Mouse (Mus musculus): Measurements from ENCODE around the gene Fbxl17. TPM values are rescaled to one million over a fixed set of nuclear protein-coding genes. Genes with fewer than 3 reads are reported as not detected.
A peak's percentile ranks its signal among the peaks of the same experiment; 100 is the strongest.

Fbxl17 gene
- total and polyA plus RNA-seq, 3 experiments: 5.0 to 9.7 TPM; not detected in 1

- Histone ChIP-seq H3K9ac (ENCODE audit: control insufficient read depth, low read depth, low read length, poor library complexity, severe bottlenecking) (peak overlapping the region; percentile 100), H3K4me1 (ENCODE audit: control insufficient read depth in 1 of 2, insufficient read depth in 2 of 2, low read length in 2 of 2) (peaks cover 10 to 14% of the 10 kb centered on the region in 2 experiments), H3K9me3 (replicated peaks; ENCODE audit: insufficient read depth, low read length) (no peaks in the 10 kb centered on the region), H3K27me3 (ENCODE audit: control insufficient read depth in 1 of 2, insufficient read depth in 2 of 2, low read length in 2 of 2) (no peaks in the 10 kb centered on the region), H3K36me3 (ENCODE audit: control insufficient read depth in 1 of 2, insufficient read depth in 2 of 2, low read length in 2 of 2) (peaks cover 0 to 18% of the 10 kb centered on the region in 2 experiments; a peak in 2 of 4 replicates), H3K27ac (ENCODE audit: control insufficient read depth, low read depth, low read length) (peak overlapping the region; percentile 94), H3K79me2 (ENCODE audit: control insufficient read depth, insufficient read depth, low read length, poor library complexity) (peaks cover 40% of the 10 kb centered on the region), H3K4me3 (ENCODE audit: control insufficient read depth in 1 of 2, insufficient read depth in 1 of 2, low read depth in 2 of 2, low read length in 2 of 2) (peak overlapping the region; percentile 61 to 97)
- DNase-seq (ENCODE audit: low read depth, low spot score): peak; percentile 94
- TF ChIP-seq ZNF384 (IDR thresholded peaks at IDR 0.05; ENCODE audit: low read depth, low read length) (no peak), MAFK (IDR thresholded peaks at IDR 0.05; ENCODE audit: borderline replicate concordance, low read depth, low read length) (no peak), POLR2A (IDR thresholded peaks at IDR 0.05; ENCODE audit: control insufficient read depth in 1 of 2, insufficient read depth in 1 of 2, low read depth in 1 of 2, low read length in 2 of 2, poor library complexity in 1 of 2) (peak; percentile 64 to 68), SMC3 (IDR thresholded peaks at IDR 0.05; ENCODE audit: low read depth, low read length) (no peak), BHLHE40 (IDR thresholded peaks at IDR 0.05; ENCODE audit: borderline replicate concordance, low read depth, low read length) (no peak), TAL1 (IDR thresholded peaks at IDR 0.05; ENCODE audit: low read length) (no peak), POLR2AphosphoS2 (IDR thresholded peaks at IDR 0.05; ENCODE audit: low read length) (0 out of 2 replicates have a peak, but pooled peaks have one; percentile 35), CHD2 (IDR thresholded peaks at IDR 0.05; ENCODE audit: low read length) (no peak), ELF1 (IDR thresholded peaks at IDR 0.05; ENCODE audit: low read depth, low read length) (no peak), NRF1 (IDR thresholded peaks at IDR 0.05; ENCODE audit: insufficient read depth, low read depth, low read length, poor library complexity, severe bottlenecking) (peak; percentile 53), MYC (IDR thresholded peaks at IDR 0.05; ENCODE audit: low read depth, low read length) (no peak), UBTF (IDR thresholded peaks at IDR 0.05; ENCODE audit: borderline replicate concordance, insufficient read depth, low read depth, low read length) (no peak), RAD21 (IDR thresholded peaks at IDR 0.05; ENCODE audit: low read depth, low read length) (no peak), KAT2A (conservative IDR thresholded peaks at IDR 0.05; ENCODE audit: low read depth, low read length) (no peak), CTCF (IDR thresholded peaks at IDR 0.05 in 2 of 3, conservative IDR thresholded peaks at IDR 0.05 in 1 of 3; ENCODE audit: control insufficient read depth in 1 of 3, insufficient read depth in 1 of 3, low read depth in 2 of 3, low read length in 3 of 3, poor library complexity in 1 of 3, severe bottlenecking in 1 of 3) (no peak), ZC3H11A (IDR thresholded peaks at IDR 0.05; ENCODE audit: low read depth, low read length) (no peak), GABPA (IDR thresholded peaks at IDR 0.05; ENCODE audit: low read depth, low read length) (no peak), NELFE (IDR thresholded peaks at IDR 0.05; ENCODE audit: low read depth, low read length) (peak; percentile 65), MAZ (IDR thresholded peaks at IDR 0.05; ENCODE audit: low read depth, low read length) (no peak), USF1 (IDR thresholded peaks at IDR 0.05; ENCODE audit: low read depth, low read length) (no peak), RCOR1 (IDR thresholded peaks at IDR 0.05; ENCODE audit: low read depth, low read length) (no peak), SIN3A (IDR thresholded peaks at IDR 0.05; ENCODE audit: low read length) (peak; percentile 57; the same call in 1 of the 2 replicates), HCFC1 (IDR thresholded peaks at IDR 0.05; ENCODE audit: low read depth, low read length) (peak; percentile 59; the same call in 1 of the 2 replicates), MEF2A (IDR thresholded peaks at IDR 0.05; ENCODE audit: extremely low read depth, insufficient replicate concordance, low read depth, low read length, poor library complexity, severe bottlenecking) (no peak), E2F4 (IDR thresholded peaks at IDR 0.05; ENCODE audit: borderline replicate concordance, low read depth, low read length) (no peak), ZKSCAN1 (IDR thresholded peaks at IDR 0.05; ENCODE audit: low read depth, low read length) (no peak), CHD1 (IDR thresholded peaks at IDR 0.05; ENCODE audit: low read depth, low read length) (no peak), USF2 (IDR thresholded peaks at IDR 0.05; ENCODE audit: borderline replicate concordance in 1 of 2, insufficient read depth in 1 of 2, low read depth in 1 of 2, low read length in 2 of 2) (no peak), TCF12 (IDR thresholded peaks at IDR 0.05; ENCODE audit: low read depth, low read length) (no peak), EP300 (IDR thresholded peaks at IDR 0.05; ENCODE audit: low read depth in 1 of 2, low read length in 2 of 2) (no peak), MYB (IDR thresholded peaks at IDR 0.05; ENCODE audit: low read depth, low read length) (no peak), POLR2AphosphoS5 (IDR thresholded peaks at IDR 0.05; ENCODE audit: borderline replicate concordance, low read depth, low read length) (no peak), TBP (IDR thresholded peaks at IDR 0.05; ENCODE audit: low read depth, low read length) (peak; percentile 49; the same call in 1 of the 2 replicates), GATA1 (IDR thresholded peaks at IDR 0.05; ENCODE audit: low read depth, low read length) (no peak), JUND (IDR thresholded peaks at IDR 0.05; ENCODE audit: low read depth, low read length) (no peak), MAX (IDR thresholded peaks at IDR 0.05; ENCODE audit: low read length) (peak; percentile 32; the same call in 1 of the 2 replicates)
These were observed 478 bp upstream of the Fbxl17 start for GRCm38 (mm10) chr17:63500156-63500834.

Data from MEL (cell line).